Mouse (Mus musculus) spleen, adult 10 weeks (tissue): ENCODE data around the gene Guca2b. TPM values are rescaled to one million over a fixed set of nuclear protein-coding genes. Genes with fewer than 3 reads are reported as not detected.

ENCODE experiments used
- polyA plus RNA-seq: library from polyadenylated mRNA; stranded (reverse); fragments of 350-450 nt; fragmentation: Illumina TruSeq; extraction: RNeasy Lipid Tissue Mini Kit (QIAGEN cat#74804); gene quantifications from one replicate; pipeline ENCODE4 v1.2.3, GENCODE M21; 2015; ENCODE audit warnings: low replicate concordance; ENCODE audit not compliant: insufficient read depth

Gene Guca2b
- 0.81 TPM for polyA plus RNA-seq

DNA sequence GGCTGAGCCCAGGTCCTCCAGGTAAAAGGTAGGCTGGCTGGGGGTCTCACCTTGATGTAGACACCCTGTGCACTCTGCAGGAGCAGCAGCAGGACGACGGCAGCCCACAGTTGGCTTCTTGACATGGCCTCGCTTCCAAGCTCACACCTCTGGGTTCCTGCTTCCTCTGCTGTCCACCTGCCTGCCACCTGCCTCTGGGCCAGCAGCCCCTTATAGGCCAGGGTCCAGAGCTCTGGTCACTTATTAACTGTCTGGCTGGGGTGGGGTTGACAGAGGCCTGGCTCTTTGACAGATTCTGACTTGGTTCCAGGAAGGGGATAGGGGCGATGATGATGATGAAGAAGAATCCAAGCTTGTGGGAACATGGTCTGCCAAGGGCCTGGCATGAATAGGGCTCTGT lies at the start of gene Guca2b:
Gene Guca2b, minus strand, starts transcription at position 224 of the 400 bp plus-strand sequence.

GRCm38 (mm10) chr4:119637176-119637845 lies 21.4 kb downstream of the Guca2b start, which contains the start of gene Guca2a:
Guca2a (plus strand) TSS chr4:119637704.

Other genes starting within 250 kb of the Guca2b start
- gene Ccdc30, start 243.4 kb downstream of the Guca2b start, polyA plus RNA-seq = 1.7 TPM
- gene Ppcs, start 236.5 kb downstream of the Guca2b start, polyA plus RNA-seq = 24.5 TPM
- gene Zmynd12, start 236.1 kb downstream of the Guca2b start, polyA plus RNA-seq = not detected
- 0.26 TPM for gene Rimkla, start 166.3 kb downstream of the Guca2b start, polyA plus RNA-seq
- gene Foxj3, start 122.0 kb downstream of the Guca2b start, polyA plus RNA-seq = 43.8 TPM
- 5.7 TPM for gene Frg2f1, start 119.4 kb downstream of the Guca2b start, polyA plus RNA-seq
- gene Guca2a, start 21.2 kb downstream of the Guca2b start, polyA plus RNA-seq = not detected
- 11.5 TPM for gene Hivep3, start 74.8 kb upstream of the Guca2b start, polyA plus RNA-seq